Mouse (Mus musculus): Measurements from ENCODE around the gene Zfand3.

The Zfand3 gene

DNA sequence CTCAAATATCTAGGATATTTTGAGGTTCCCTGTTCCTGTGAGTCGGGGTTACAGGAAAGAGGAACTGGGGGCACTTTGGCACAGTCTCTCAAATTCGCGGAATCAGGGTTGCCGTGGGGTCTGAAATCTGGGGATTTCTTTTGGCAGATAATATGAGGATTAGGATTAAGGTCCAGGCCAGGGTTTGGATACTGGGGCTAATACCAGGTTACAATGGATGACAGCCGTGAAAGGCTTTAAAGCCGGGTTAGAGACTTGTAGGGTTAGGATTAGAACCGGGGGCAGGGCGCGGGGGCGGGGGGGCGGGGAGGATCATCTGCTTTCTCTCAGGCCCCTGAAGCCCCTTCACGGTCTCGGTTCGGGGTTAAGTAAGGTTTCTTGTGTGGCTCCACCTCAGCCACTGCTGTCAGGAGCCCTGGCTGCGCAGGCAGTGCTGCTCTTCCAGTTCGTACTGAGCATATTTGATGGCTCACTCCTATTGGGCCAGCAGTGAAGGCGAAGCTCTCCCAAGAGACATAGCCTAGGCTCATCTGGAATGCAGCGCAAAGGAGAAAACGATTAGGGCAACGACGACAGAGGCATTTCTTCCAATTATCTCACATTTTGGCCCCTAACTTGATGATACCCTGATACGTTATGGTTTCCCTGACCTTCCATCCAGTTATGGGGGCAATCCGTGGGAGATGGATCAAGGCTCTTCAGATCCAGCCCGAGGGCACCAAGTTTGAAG lies 5.8 kb upstream of the Zfand3 start:
- peak; percentile 21 for DNase-seq (ENCODE audit: low spot score)

- no peak for DNase-seq (ENCODE audit: low spot score)
Observed at GRCm38 (mm10) chr17:30005103-30005443, 540 bp downstream of the Zfand3 start.

GRCm38 (mm10) chr17:30005451-30005941 lies 963 bp downstream of the Zfand3 start:
- DNase-seq (ENCODE audit: low spot score): peak; percentile 47

- no peak for DNase-seq (ENCODE audit: low spot score)
Observed at GRCm38 (mm10) chr17:30006877-30007276, 2.3 kb downstream of the Zfand3 start.

- DNase-seq (ENCODE audit: low spot score): no peak
Observed at GRCm38 (mm10) chr17:30007883-30008282, 3.4 kb downstream of the Zfand3 start.

DNA sequence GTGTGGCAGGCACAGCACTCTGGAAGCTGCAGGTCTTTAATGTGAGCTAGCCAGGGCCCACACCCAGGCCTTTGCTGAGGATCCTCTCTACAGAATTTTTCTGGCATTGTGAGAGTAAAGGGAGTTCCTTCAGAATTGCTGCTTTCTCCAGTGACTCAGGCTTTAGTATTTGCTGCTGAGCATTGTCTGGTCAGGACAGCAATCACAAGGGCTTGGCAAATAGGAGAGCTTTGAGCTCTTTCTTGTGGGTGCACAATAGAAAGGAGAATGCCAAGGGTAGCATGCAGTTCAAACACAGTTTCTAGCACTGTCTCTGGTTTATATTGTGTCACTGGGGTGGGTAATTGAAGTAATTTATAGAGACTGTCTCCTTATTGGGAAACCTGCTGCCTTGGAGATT lies 3.9 kb downstream of the Zfand3 start:
- DNase-seq (ENCODE audit: low spot score): no peak

DNA sequence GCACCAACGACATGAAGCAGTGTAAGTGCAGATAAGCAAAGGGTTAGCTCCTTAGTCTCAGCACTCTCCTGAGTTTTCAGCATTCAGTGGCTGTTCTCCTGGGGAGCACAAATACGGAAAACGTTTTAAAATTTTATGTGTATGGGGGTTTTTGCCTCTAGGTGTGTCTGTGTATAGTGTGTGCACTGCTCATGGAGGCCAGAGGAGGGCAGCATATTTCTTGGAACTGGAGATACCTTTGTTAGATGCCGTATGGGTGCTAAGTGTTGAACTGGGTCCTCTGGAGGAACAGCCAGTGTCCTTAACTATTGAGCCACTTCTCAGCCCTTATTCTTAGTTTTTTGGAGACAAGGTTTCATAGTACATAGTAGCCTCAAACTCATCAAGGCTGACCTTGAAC lies 10.1 kb downstream of the Zfand3 start:
- DNase-seq (ENCODE audit: low spot score): no peak

DNA sequence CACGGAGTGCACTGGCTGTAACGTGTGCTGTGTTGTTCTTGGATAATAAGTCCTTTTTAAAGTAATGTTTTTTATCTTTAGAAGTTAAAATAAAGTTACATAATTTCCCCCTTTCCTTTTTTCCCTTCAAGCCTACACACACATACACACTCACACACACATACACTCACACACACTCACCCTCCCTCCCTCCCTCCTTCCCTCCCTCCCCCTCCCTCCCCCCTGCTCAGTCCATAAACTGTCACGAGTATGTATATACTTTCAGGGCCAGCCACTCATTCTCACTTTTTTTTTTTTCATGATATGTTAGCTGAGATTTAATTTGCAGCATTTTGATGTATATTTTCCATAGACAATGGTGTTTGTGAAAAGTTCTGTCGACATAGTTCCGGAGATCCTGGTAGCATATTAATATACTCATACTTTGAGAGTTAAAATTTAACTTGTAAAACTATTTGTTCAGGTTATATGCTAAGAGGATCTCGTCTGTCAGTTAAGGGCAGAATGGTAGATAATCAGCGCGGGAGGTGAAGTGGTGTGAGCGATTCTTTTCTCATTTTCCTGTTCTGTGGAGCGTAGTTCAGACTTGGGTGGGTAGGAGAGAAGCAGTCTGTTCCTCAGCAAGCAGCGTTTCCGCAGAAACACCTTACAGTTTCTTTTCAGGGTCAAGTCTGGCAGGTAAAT lies 14.5 kb downstream of the Zfand3 start:
- no peak for DNase-seq (ENCODE audit: low spot score)

DNA sequence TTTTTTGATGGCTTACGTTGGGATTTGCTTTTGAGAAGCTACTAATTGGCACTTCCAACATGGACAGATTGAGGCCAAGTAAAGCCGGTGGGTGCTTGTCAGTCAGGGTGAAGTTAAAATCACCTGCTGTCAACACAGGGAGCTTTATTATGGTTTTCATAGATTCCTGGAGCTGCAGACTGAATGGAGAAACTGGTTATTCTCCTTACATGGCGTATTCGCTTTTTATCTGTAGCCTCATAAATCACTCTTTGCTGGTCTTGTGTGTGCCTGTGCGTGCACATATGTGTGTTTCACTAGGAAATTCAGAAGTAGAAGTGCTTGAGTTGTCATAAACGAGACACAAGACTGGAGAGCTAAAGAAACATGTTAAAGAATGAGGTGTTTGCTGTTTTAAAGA lies 15.4 kb downstream of the Zfand3 start:
- no peak for DNase-seq (ENCODE audit: low spot score)

DNA sequence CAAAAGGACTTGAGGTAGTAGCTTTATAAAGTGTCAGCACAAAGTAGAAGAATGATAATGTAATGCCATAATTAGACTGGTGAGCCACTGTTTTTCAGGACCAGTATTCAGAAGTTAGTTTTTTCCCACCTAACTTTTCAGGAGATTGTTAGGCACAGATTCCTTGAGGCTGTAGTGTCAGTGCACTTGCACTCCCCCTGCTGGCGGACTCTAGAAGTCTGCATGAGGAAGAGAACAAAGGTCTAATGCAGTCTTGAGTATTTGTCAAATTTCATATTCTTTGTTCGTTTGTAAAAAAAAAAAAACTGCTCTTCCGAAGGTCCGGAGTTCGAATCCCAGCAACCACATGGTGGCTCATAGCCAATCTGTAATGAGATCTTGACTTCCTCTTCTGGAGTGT lies 20.1 kb downstream of the Zfand3 start:
- DNase-seq (ENCODE audit: low spot score): peak; percentile 85

DNA sequence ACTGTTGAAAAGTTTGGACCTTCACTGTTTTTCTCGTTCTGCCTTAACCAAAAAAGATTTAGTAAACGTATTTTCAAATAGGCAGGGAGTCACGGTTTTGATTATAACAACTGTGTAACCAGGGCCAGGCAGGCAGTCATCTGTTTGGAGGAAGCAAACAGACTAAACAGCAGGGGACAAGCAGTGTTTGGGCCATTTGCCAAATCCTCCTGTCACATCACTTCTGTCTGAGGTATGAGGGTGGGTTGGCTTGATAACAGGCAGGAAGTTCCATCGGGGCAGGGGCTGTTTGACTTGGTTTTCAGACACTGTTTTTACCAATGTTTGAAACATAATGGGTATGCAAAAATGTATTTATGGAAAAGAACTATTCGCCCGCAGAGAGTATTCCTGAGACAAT lies 22.1 kb downstream of the Zfand3 start:
- DNase-seq (ENCODE audit: low spot score): peak; percentile 38

- DNase-seq (ENCODE audit: low spot score): peak; percentile 72
Observed at GRCm38 (mm10) chr17:30027343-30028029, 23.0 kb downstream of the Zfand3 start.

GRCm38 (mm10) chr17:30029633-30030226 lies 25.2 kb downstream of the Zfand3 start:
- no peak for DNase-seq (ENCODE audit: low spot score)

DNA sequence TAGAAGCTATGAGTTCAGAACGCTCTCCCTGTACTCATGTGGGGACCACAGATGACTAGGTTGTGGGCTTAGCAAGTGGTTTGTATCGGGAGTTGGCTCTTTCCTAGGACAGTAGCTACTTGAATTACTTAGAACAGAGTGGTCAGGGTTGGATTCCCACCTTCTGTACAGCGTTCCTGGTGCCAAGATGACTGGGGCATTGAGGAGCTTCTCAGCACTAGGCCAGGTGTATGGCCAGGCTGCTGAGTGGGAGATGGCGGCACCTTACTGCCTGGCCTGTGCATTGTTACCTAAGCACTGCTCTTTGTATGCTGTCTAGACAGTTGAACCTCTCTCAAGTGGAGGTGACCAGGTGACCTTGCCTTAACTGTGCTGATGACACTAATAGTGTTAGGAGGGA lies 28.3 kb downstream of the Zfand3 start:
- no peak for DNase-seq (ENCODE audit: low spot score)

DNA sequence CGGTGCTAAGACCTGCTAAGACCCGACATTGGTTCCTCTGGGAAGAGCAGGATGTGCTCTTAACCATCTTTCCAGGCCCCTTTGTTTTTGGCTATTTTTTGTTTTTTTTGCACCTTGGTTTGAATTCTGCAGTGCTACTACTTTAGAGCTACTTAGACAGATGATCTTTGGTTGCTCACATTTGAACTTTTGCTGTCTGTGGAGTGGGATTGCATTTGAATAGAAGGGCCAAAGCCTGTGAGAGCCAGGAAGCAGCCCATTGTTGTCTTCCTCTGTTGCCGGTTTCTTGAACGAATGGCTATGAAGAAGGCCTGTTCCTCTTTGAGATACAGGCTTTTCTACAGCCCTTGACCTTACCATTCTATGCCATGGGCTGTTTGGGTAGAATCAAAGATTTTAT lies 29.5 kb downstream of the Zfand3 start:
- DNase-seq (ENCODE audit: low spot score): no peak

- no peak for DNase-seq (ENCODE audit: low spot score)
Observed at GRCm38 (mm10) chr17:30035216-30036005, 30.9 kb downstream of the Zfand3 start.

GRCm38 (mm10) chr17:30043163-30043822 lies 38.8 kb downstream of the Zfand3 start:
- DNase-seq (ENCODE audit: low spot score): no peak

DNA sequence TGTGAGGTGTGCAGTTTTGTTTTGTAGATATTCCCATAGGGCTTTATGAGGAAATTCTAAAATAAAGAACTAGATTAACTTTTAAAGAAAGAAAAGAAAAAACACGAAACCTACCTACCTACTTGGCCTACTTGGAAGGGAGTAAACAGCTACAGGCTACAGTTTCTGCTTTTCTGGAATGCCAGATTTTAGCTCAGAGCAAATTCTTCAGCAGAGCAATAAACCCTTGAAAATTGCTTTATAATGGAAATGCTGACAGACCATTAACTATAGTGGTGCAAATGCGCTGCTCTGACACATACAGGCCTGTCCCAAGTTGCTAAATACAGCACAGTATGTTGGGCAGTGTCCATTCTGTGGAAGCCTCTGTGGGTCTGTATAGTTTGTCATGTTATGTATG lies 40.6 kb downstream of the Zfand3 start:
- DNase-seq (ENCODE audit: low spot score): no peak

DNA sequence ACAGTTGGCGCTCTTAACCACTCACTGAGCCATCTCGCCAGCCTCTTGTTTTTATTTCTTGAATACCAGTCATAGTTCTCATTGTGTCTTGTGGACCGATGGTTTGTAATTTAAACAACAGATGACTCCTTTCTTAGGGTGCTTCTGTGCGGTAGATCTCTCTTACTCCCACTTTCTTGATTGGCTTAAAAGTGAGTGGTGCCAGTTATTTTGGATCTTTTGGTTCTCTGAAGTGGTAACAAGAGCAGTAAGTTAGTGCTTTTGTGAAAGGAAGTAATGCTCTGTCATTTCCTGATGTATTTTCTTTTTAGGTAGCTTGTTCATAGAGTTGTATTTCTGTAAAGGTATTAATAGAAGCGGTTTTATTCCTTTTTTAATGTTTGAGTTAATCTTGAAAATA lies 42.1 kb downstream of the Zfand3 start:
- no peak for DNase-seq (ENCODE audit: low spot score)

DNA sequence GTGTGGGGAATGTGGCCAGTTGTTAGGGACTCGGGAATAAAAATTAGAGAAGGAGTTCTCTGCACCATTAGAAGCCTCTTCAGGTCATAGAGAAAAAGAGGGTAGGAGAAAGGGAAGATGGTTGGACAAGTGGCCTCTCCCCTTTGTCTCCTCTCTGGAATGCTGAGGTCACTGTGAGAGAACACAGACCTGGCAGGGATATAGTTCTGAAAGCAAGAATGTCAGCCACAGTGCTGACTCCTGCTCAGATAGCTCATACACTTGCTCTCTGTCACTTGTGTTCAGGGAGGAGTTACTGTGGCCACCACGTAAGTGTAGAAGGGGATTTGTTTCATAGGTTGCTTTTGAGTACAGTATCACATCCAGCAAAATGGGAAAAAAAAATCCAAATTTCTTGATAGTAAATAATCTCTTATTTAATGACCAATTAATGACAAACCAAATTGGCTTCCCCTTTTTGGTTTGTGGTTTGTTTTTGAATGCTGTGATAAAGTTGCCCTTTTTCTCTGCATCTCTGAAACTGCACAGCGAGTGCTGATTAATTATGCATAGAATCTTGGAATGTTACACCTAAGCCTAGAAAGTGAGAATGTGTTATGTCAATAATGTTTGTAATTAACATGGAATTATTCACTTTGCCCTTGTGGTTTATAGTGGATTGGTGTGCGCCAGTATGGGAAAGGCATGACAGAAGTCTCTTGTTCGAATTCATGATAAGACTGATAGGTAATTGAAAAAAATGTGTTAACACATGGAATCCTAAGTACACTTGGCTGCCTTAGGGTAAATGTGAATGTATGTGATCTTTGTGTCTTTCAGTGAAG lies 47.2 kb downstream of the Zfand3 start:
- DNase-seq (ENCODE audit: low spot score): no peak

Measured in retina, embryonic 14.5 days (tissue).